Mouse (Mus musculus) lung, postnatal 36 days (tissue): ENCODE results near the gene Ogfod2.

Source experiments
- DNase-seq: peaks from one replicate; pipeline ENCODE4 v3.0.0; 2022; ENCODE audit warnings: mixed read lengths

Gene Ogfod2

GRCm38 (mm10) chr5:124095596-124096232, 16.4 kb upstream of the Ogfod2 start, which contains the start of gene Abcb9:
Abcb9 (minus strand) TSS chr5:124095798.
- DNase-seq = peak; percentile 99

- no peak for DNase-seq
Measured at GRCm38 (mm10) chr5:124098923-124099322, 13.2 kb upstream of the Ogfod2 start.

GRCm38 (mm10) chr5:124100128-124101044, 11.7 kb upstream of the Ogfod2 start:
- DNase-seq = no peak

GRCm38 (mm10) chr5:124102326-124102725, 9.8 kb upstream of the Ogfod2 start:
- DNase-seq = no peak

- DNase-seq = no peak
Measured at GRCm38 (mm10) chr5:124103020-124103419, 9.1 kb upstream of the Ogfod2 start.

- DNase-seq = no peak
Measured at GRCm38 (mm10) chr5:124103552-124103951, 8.5 kb upstream of the Ogfod2 start.

- peak; percentile 73 for DNase-seq
Measured at GRCm38 (mm10) chr5:124111077-124111741, 888 bp upstream of the Ogfod2 start.

- peak; percentile 33 for DNase-seq
Measured at GRCm38 (mm10) chr5:124112531-124112930, 434 bp downstream of the Ogfod2 start.

- DNase-seq = peak; percentile 60
Measured at GRCm38 (mm10) chr5:124113030-124113429, 933 bp downstream of the Ogfod2 start.

- no peak for DNase-seq
Measured at GRCm38 (mm10) chr5:124114276-124115025, 2.4 kb downstream of the Ogfod2 start.

GRCm38 (mm10) chr5:124115531-124115930, 3.4 kb downstream of the Ogfod2 start:
- DNase-seq = no peak

DNA sequence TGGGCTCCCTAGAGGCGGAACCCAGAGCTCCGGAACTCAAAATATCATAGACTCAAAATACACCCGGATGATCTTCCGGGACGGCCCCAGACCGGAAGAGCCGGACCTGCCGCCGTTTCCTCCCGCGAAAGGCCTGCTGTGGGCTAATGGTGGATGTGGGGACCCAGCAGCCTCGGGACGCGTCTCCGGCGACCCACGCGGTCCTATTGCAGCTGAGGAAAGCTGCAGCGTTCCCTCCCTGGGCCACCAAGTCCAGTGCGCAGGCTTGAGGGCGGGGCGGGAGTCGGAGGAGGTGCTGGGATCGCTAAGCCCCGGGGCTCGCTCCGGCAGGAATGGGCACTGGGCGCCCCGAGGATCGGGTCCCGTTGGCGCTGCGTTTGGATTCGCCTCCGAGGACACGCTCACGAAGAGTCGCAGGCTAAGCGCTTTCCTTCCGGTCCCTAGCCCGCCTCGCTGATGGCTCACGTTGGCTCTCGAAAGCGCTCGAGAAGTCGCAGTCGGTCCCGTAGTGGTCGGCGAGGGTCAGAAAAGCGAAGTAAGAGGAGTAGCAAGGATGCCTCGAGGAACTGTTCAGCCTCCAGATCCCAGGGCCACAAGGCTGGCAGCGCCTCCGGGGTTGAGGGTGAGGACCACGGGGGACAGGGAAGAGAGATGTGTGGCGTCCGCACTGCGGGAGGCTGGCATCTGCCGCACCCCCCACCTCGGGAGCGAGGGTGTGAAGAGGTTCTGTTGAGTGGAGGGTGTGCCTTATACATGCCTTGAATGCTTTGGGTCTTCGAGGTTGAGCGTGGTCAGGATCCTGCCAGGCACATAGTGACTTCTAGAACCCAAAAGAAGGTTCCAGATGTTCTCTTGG, 4.1 kb downstream of the Ogfod2 start, which contains the start of gene Arl6ip4:
Gene Arl6ip4 (plus strand): TSS at position 100 of the 856 bp plus-strand sequence.
- DNase-seq = peak; percentile 85

DNA sequence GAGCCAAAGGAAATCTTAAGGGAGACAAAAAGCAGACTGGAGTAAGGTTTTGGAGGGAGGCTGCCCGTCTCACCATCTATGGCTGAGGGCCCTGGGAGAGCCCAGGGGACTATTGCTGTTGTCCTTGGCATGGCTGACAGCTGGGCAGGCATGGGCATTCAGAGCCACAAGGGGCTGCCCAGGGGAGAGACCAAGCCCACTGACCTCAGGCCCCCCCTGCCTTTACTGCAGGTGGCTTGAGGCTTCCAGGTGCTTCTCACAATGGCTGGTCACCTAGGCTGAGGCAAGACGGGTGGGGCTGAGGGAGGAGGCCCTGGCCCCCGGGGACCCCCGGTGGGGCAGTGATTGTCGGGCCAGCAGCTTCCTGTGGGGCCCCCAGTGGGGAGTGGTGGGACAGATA, 7.1 kb downstream of the Ogfod2 start:
- no peak for DNase-seq

GRCm38 (mm10) chr5:124122357-124122756, 10.3 kb downstream of the Ogfod2 start:
- no peak for DNase-seq

DNA sequence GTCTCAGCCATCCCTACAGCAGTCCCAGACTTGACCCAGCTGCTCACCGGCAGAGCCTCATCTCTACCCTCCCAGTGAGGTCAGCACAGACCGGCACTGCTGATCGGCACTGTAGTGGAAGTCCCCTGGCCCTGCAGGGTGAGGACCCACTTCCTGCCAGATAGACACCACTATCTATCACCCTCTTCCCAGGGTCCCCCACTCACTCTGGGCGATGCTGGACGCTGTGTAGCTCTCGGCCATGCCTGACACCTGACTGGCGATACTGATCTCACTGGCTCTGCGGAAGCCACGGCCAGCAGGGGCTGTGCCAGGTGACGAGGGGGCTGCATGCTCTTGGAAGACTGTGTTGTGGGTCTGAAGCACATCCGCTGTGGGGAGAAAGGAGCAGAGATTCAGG, 13.0 kb downstream of the Ogfod2 start:
- DNase-seq = no peak

DNA sequence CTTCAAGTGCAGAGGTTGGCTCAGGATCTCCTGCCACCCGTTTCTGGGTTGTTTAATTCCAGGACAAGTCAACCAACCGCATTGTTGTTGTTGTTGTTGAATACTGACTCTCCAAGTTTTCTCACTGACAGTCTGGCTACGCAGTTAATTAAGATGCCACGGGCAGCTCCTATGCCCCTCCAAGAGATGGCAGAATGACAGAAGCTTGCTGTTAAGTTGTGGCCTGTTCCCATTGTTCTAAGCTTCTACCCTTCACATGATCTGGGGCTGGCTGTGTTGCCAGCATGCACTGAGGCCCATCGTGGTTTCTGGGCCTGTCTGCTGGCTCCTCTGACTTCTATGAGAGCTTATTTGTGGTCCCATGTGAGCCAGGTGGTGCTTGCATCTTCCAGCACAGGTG, 22.2 kb downstream of the Ogfod2 start:
- DNase-seq = no peak

DNA sequence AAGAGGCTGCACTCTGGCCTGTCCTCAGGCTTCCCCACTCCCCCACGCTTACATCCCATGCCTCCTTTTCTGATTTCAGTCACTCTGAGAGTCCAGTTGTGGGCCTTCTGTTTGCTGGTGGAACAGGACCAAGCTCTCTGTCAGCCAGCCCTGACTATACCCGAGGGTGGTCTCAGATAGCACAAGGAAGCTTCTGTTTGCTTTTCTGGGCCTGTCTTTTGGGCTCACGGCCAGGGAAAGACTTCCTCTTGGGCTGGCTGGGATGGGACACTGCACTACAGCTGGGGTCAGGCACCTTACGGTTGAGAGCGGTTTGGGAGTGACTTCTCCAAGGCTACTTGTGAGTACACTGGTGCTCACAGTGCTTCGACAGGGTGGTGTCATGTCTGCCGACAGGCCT, 26.0 kb downstream of the Ogfod2 start:
- peak; percentile 52 for DNase-seq

DNA sequence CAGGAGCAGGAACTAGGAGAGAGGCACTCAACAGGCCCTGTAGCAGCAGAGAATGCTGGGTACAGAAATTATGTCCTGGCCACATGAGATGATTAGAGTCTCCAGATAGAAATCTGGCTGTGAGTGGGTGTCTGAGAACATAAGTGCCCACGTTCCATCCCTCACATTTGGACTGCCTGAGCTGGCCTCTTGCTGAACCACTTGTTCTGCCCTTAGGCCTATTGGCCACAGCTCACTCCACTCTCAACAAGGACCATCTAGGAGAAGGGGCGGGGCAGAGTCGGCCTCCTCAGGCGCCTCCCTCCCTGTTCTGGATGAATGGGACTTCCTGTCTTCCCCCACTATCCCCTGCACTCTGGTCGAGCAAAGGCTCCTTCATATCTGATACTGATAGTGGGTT, 36.9 kb downstream of the Ogfod2 start:
- DNase-seq = peak; percentile 87

DNA sequence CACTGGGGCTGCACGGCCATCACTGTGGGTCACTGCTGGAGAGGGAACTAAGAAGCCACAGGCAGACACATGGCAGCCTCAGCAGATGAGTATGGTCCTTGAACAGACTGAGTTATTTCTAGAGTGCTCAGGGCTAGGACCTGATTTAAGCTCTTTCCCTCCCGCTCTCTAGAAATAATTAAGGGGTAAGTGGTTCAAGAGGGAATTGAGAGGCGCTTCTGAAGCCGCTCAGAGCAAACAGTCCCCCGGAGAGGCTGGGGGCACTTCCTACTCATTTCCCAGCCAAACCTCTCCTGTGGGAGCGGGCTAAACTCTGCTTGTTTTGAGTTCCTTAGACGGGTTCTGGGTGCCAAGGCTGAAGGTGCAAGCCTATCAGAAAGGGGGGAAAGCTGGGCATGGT, 38.8 kb downstream of the Ogfod2 start:
- DNase-seq = peak; percentile 66

DNA sequence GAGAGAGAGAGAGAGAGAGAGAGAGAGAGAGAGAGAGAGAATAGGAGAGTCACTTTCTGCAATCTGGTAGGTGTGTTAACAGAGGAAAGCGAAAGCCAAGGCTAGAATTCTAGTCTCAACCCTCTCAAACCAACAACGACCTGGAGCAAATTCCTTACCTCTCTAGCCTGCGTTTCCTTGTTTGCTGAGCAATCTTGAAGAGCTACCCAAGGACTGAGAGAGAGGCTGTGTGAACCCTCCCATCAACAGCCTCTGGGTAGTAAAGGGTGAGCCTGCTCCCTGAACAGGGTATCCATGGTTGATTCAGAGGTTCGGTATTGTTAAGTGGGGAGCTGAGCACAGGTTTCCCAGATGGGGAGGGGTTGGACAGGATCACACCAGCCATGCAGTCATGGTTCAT, 40.6 kb downstream of the Ogfod2 start:
- peak; percentile 64 for DNase-seq

- peak; percentile 67 for DNase-seq
Measured at GRCm38 (mm10) chr5:124155943-124156342, 43.8 kb downstream of the Ogfod2 start.

DNA sequence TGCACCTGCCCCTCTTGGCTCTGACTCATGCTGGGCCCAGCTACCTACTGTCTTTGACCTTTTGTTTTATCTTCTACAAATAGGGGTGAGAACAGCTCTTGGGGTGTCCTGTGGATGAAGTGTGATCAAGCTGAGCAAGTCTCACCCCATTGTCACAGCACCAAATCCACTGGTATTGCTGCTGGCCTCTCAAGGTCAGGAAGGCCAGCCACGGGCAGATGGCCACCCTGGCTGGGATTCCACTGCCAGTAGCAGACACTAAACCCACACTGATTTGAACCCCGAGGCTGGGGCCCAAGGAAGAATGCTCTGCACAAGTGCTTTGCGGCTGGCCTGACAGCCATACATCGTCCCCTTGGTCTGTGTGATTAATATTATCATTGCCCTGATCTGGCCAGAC, 46.2 kb downstream of the Ogfod2 start:
- no peak for DNase-seq
